Mouse (Mus musculus): Measurements from ENCODE around the gene Cald1.

GRCm38 (mm10) chr6:34727316-34727983 is 129.2 kb downstream of the Cald1 start:
- TF ChIP-seq CTCF (IDR thresholded peaks at IDR 0.05; ENCODE audit: low read depth, low read length) (no peak), POLR2A (IDR thresholded peaks at IDR 0.05; ENCODE audit: extremely low read depth, insufficient read depth, low read length) (no peak)
